ENCODE assay signal across 9 mouse cellular contexts in genomic region chr9:64447070-64447469, GRCm38 (mm10).
A peak's percentile ranks its signal among the peaks of the same experiment; 100 is the strongest.
DNase-seq lines count a peak whose midpoint lies in the region; ATAC-seq lines count a peak whose summit lies in the region.
"Had no signal": no experiment of that assay in that cellular context is flagged by ENCODE, and none has a peak within 500 bp of the region (broad histone marks: within the 10 kb centered on the region; RNA-seq: fewer than 3 reads in every experiment).

No protein-coding gene starts in this region.

- no peak overlapping the region for H3K4me3 ChIP-seq in heart, embryonic 14.5 days (ENCODE audit: control insufficient read depth in 1 of 2, insufficient read depth in 1 of 2, low read depth in 1 of 2, low read length in 2 of 2)
- no peak overlapping the region for H3K4me3 ChIP-seq in embryonic facial prominence, embryonic 12.5 days
- H3K4me3 ChIP-seq in intestine, embryonic 14.5 days (ENCODE audit: low read depth, low read length), result no peak overlapping the region
- no peak overlapping the region for H3K4me3 ChIP-seq in midbrain, embryonic 11.5 days (ENCODE audit: low read depth, low read length)

- no peaks in the 10 kb centered on the region; the same call in 1 of the 2 replicates for H3K27me3 ChIP-seq in heart, embryonic 14.5 days (ENCODE audit: control insufficient read depth, insufficient read depth, low read length)
- H3K27me3 ChIP-seq in embryonic facial prominence, embryonic 12.5 days, result no peaks in the 10 kb centered on the region
- no peaks in the 10 kb centered on the region for H3K27me3 ChIP-seq in intestine, embryonic 14.5 days (replicated peaks; ENCODE audit: control insufficient read depth, insufficient read depth, low read length)
- no peaks in the 10 kb centered on the region for H3K27me3 ChIP-seq in midbrain, embryonic 11.5 days (ENCODE audit: control insufficient read depth, insufficient read depth, low read length)

- H3K9ac ChIP-seq in heart, embryonic 14.5 days (ENCODE audit: low read length), result no peak overlapping the region
- no peak overlapping the region for H3K9ac ChIP-seq in embryonic facial prominence, embryonic 12.5 days
- no peak overlapping the region for H3K9ac ChIP-seq in intestine, embryonic 14.5 days (ENCODE audit: low read length)
- H3K9ac ChIP-seq in midbrain, embryonic 11.5 days (ENCODE audit: low read length), result peak overlapping the region; percentile 9; the same call in 1 of the 2 replicates

- peak overlapping the region; percentile 4 to 14; a peak in 3 of 4 replicates for H3K27ac ChIP-seq in heart, embryonic 14.5 days (replicated peaks in 1 of 2; ENCODE audit: control insufficient read depth in 1 of 2, insufficient read depth in 1 of 2, low read depth in 2 of 2, low read length in 2 of 2)
- H3K27ac ChIP-seq in embryonic facial prominence, embryonic 12.5 days, result 0 out of 2 replicates have a peak overlapping the region, but pooled peaks have one; percentile 30
- no peak overlapping the region for H3K27ac ChIP-seq in intestine, embryonic 14.5 days (ENCODE audit: low read depth)
- H3K27ac ChIP-seq in midbrain, embryonic 11.5 days (ENCODE audit: low read depth, low read length), result no peak overlapping the region

- ATAC-seq in heart, embryonic 14.5 days (ENCODE audit: insufficient number of reproducible peaks, insufficient read depth, low FRiP score, low read depth), result peak; percentile 54; the same call in 1 of the 2 replicates
- ATAC-seq in embryonic facial prominence, embryonic 12.5 days (ENCODE audit: insufficient number of reproducible peaks, insufficient read depth, low FRiP score, low TSS enrichment), result 0 out of 2 replicates have a peak, but pooled peaks have one; percentile 44
- ATAC-seq in intestine, embryonic 14.5 days (replicated peaks; ENCODE audit: low FRiP score, low TSS enrichment, low read depth), result peak; percentile 62
- ATAC-seq in midbrain, embryonic 11.5 days (ENCODE audit: low FRiP score), result peak; percentile 42; the same call in 1 of the 2 replicates

- H3K9me3 ChIP-seq in heart, embryonic 14.5 days (ENCODE audit: control insufficient read depth, low read length), result no peaks in the 10 kb centered on the region
- H3K9me3 ChIP-seq in embryonic facial prominence, embryonic 12.5 days, result no peaks in the 10 kb centered on the region
- no peaks in the 10 kb centered on the region for H3K9me3 ChIP-seq in intestine, embryonic 14.5 days (ENCODE audit: control insufficient read depth, low read length)
- H3K9me3 ChIP-seq in midbrain, embryonic 11.5 days (ENCODE audit: control insufficient read depth, low read length), result no peaks in the 10 kb centered on the region

- no peak for DNase-seq in heart, postnatal 10 days
- DNase-seq in intestine, embryonic 14.5 days (ENCODE audit: low spot score), result no peak
- DNase-seq in midbrain, embryonic 11.5 days (ENCODE audit: low spot score, missing footprints), result peak; percentile 88
- DNase-seq in left cerebral cortex, adult 9 months (ENCODE audit: low spot score in 2 of 2), result no peak
- DNase-seq in gastrocnemius, postnatal 4 days (ENCODE audit: low spot score in 2 of 2), result no peak
- DNase-seq in ovary, postnatal 10 days (ENCODE audit: low spot score), result no peak
- DNase-seq: thymus, postnatal 25 days had no signal

- no peaks in the 10 kb centered on the region for H3K36me3 ChIP-seq in heart, embryonic 14.5 days (ENCODE audit: control insufficient read depth, insufficient read depth, low read length)
- no peaks in the 10 kb centered on the region for H3K36me3 ChIP-seq in embryonic facial prominence, embryonic 12.5 days
- H3K36me3 ChIP-seq in intestine, embryonic 14.5 days (ENCODE audit: control insufficient read depth, insufficient read depth, low read length), result no peaks in the 10 kb centered on the region
- no peaks in the 10 kb centered on the region for H3K36me3 ChIP-seq in midbrain, embryonic 11.5 days (ENCODE audit: control insufficient read depth, insufficient read depth, low read length)

- 16% methylated on average over 6 of the region's 6 CpGs for WGBS in heart, embryonic 14.5 days
- 25% methylated on average over 6 of the region's 6 CpGs for WGBS in embryonic facial prominence, embryonic 12.5 days
- 27% methylated on average over 6 of the region's 6 CpGs for WGBS in intestine, embryonic 14.5 days
- WGBS in midbrain, embryonic 11.5 days, result 31% methylated on average over 6 of the region's 6 CpGs

- peak overlapping the region; percentile 5; the same call in 1 of the 2 replicates for H3K4me2 ChIP-seq in heart, embryonic 14.5 days (ENCODE audit: low read length)
- no peak overlapping the region for H3K4me2 ChIP-seq in embryonic facial prominence, embryonic 12.5 days (replicated peaks)
- no peak overlapping the region for H3K4me2 ChIP-seq in intestine, embryonic 14.5 days (ENCODE audit: low read length)
- no peak overlapping the region for H3K4me2 ChIP-seq in midbrain, embryonic 11.5 days

- intact Hi-C loops in heart, postnatal 10 days (cut with DNase I), result no loop called here

- peaks cover 11 to 18% of the 10 kb centered on the region in 2 experiments; a peak in 3 of 4 replicates for H3K4me1 ChIP-seq in heart, embryonic 14.5 days (ENCODE audit: control insufficient read depth in 2 of 2, insufficient read depth in 2 of 2, low read length in 2 of 2)
- peaks cover 14% of the 10 kb centered on the region for H3K4me1 ChIP-seq in embryonic facial prominence, embryonic 12.5 days
- H3K4me1 ChIP-seq in intestine, embryonic 14.5 days (replicated peaks; ENCODE audit: control insufficient read depth, insufficient read depth, low read length), result peaks cover 9% of the 10 kb centered on the region
- H3K4me1 ChIP-seq in midbrain, embryonic 11.5 days (ENCODE audit: control insufficient read depth, insufficient read depth, low read length), result peaks cover 10% of the 10 kb centered on the region

Comparison
In these comparisons a context has a peak if more than half of its experiments do, and no peak if none do; other contexts are left out.
1. H3K27ac ChIP-seq: peak in heart, embryonic 14.5 days (2 of 2) and embryonic facial prominence, embryonic 12.5 days (single experiment); none in intestine, embryonic 14.5 days (single experiment) and midbrain, embryonic 11.5 days (single experiment).
2. Peak in every context shown above with its lines, with median percentiles within 50 percentile points of each other: ATAC-seq.